Mouse (Mus musculus) inflammation-experienced regulatory T-cells, adult 16 weeks (primary cell): ENCODE measurements around the gene Gm5168. TPM values are rescaled to one million over a fixed set of nuclear protein-coding genes. Genes with fewer than 3 reads are reported as not detected.

ENCODE experiments used
- polyA plus RNA-seq: library from polyadenylated mRNA; unstranded; fragments of 100-300 nt; shearing (Covaris generic); gene quantifications from one replicate; pipeline ENCODE4 v1.2.1, GENCODE M21; 2017

Gm5168 gene
- polyA plus RNA-seq: not detected

GRCm38 (mm10) chrX:26050941-26051340 lies at the start of gene Gm5168:
Gene Gm5168 (minus strand): TSS chrX:26051041.

Other genes starting within 250 kb of the Gm5168 start
- not detected for gene Gm2012, start 180.3 kb upstream of the Gm5168 start, polyA plus RNA-seq